Mouse (Mus musculus): ENCODE data around the gene Gramd4. TPM values are rescaled to one million over a fixed set of nuclear protein-coding genes. Genes with fewer than 3 reads are reported as not detected.

Gene Gramd4
- polyA plus RNA-seq, 1 experiment from 2014 or later = 56.8 TPM

Other genes with a start within 250 kb of the Gramd4 start
- 24.1 and 27.8 TPM in 2 replicates for gene Cdpf1, start 246.0 kb upstream of the Gramd4 start, polyA plus RNA-seq (2015; fragmentation: Nextera tagmentation; extraction: Ambion mirVana)
- 0.04 TPM in 2 replicates for gene Pkdrej, start 236.0 kb upstream of the Gramd4 start, polyA plus RNA-seq (2015; fragmentation: Nextera tagmentation; extraction: Ambion mirVana)
- 3.6 and 4.2 TPM in 2 replicates for gene Ttc38, start 225.4 kb upstream of the Gramd4 start, polyA plus RNA-seq (2015; fragmentation: Nextera tagmentation; extraction: Ambion mirVana)
- gene Gtse1, start 197.9 kb upstream of the Gramd4 start, polyA plus RNA-seq (2015; fragmentation: Nextera tagmentation; extraction: Ambion mirVana) = 12.7 and 15.4 TPM in 2 replicates
- gene Trmu, start 178.4 kb upstream of the Gramd4 start, polyA plus RNA-seq (2015; fragmentation: Nextera tagmentation; extraction: Ambion mirVana) = 51.2 and 59.1 TPM in 2 replicates
- 4.6 and 5.6 TPM in 2 replicates for gene Celsr1, start 23.9 kb upstream of the Gramd4 start, polyA plus RNA-seq (2015; fragmentation: Nextera tagmentation; extraction: Ambion mirVana)
- gene Cerk, start 128.4 kb downstream of the Gramd4 start, polyA plus RNA-seq (2015; fragmentation: Nextera tagmentation; extraction: Ambion mirVana) = 23.4 and 23.8 TPM in 2 replicates
- gene Tbc1d22a, start 156.8 kb downstream of the Gramd4 start, polyA plus RNA-seq (2015; fragmentation: Nextera tagmentation; extraction: Ambion mirVana) = 11.6 and 13.4 TPM in 2 replicates